Mouse (Mus musculus): ENCODE measurements at regions not wholly inside any gene's neighbourhood (a gene's known extent, or its start where the extent isn't known, plus 50 kb on each side); places are given as distances from the start of the nearest gene placed in this dataset.

GRCm38 (mm10) chr4:70160525-70161224 is 249.6 kb downstream of the Cdk5rap2 start:
- no peak for DNase-seq (ENCODE audit: low spot score in 2 of 2)

GRCm38 (mm10) chr4:70160062-70160461 is 250.2 kb downstream of the Cdk5rap2 start:
- DNase-seq (ENCODE audit: low spot score in 2 of 2): no peak

- no peak for DNase-seq (ENCODE audit: low spot score in 2 of 2)
These were observed 257.1 kb downstream of the Cdk5rap2 start for GRCm38 (mm10) chr4:70153179-70153578.

DNA sequence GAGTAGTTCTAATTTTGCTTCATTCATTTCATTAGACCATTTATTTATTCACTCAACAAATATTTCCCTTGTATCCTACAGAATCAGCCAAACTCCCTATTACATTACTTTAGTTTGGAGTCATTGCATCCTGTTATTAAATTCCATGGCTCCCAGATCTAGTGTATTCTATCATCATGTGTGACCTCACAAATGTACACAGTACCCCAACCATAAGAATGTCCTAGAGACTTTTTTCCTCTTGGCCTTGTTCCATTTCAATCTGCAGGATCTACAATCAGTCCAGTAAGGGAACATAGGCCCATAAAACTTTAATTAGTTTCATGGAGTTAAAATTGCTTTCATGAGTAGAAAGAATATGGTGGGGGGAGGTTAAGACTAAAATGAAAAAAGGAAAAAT is 301.2 kb downstream of the Cdk5rap2 start:
- DNase-seq (ENCODE audit: low spot score in 2 of 2): no peak

DNA sequence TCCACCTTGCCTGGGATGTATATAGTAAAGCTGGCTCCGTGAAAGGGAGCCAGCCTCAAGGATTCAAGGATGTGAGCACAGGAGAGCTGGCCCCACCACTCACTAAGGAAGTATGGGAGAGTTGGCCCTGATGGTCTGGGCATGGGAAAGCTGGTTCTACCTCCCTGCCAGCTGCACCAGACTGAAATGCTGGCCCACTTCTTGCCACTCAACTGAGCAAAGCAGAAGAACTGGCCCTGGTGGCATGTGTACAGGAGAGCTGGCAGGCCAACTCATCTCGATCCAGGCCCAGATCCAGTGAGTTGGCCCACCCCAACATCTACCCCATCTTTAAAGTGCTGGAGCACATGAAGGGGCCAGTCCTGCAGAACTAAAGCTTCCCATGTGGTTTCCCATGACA is 304.5 kb downstream of the Cdk5rap2 start:
- DNase-seq (ENCODE audit: low spot score in 2 of 2): no peak

DNA sequence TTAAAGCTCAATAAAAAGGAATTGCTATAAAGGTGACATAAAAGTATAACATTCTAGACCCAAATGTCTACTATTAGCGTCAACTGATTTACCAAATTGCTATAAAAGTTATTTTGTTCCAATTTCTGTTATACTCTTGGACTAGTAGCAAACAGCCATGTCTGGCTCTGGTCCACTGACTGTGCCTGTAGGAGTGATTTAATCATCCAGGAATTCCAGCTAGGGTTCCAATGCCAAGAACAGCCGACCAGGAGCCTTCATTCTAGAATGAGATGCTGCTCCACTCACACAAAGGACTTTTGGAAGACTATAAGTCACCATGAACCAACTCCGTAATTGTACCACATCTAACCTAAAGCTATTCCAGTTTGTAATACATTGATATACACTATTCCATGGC is 312.9 kb downstream of the Cdk5rap2 start:
- DNase-seq (ENCODE audit: low spot score in 2 of 2): no peak

GRCm38 (mm10) chr4:70078206-70078605 is 332.0 kb downstream of the Cdk5rap2 start:
- DNase-seq (ENCODE audit: low spot score in 2 of 2): no peak

- DNase-seq (ENCODE audit: low spot score in 2 of 2): no peak
These were observed 347.7 kb downstream of the Cdk5rap2 start for GRCm38 (mm10) chr4:70062516-70062915.

DNA sequence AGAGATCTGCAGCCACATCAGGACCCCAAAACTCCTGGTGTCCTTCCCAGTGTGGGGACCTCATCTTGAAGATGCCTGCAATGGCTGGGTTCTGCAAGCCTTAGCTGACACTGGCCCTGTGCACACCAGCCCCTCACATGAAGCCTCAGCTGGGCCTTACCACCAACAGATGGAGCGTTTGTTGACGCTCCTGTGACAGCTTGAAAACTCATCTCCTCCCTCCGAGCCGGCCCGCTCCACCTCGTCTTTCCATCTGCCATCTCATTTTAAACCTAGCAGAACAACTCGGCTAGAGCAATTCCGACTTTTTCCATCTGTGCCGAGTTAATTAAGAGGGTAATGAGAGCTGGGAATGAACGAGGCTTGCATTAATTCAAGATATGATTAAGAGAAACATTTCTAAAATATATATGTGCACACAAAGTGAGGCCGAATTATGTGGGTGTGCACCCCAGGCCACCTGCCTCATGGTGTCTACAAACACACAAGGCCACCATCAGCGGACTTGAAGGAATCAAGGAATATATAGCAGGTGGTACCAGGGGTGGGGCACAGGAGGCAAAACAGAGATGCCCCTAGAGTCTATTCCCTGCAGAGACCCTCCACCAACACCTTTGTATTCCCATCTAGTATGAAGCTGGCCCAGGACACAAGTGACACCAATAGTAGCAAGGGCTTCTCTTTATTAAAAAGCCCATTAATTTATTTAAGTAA is 351.3 kb downstream of the Cdk5rap2 start:
- DNase-seq (ENCODE audit: low spot score in 2 of 2): peak in 1 of 2 experiments; percentile 32

- no peak for DNase-seq (ENCODE audit: low spot score in 2 of 2)
These were observed 357.1 kb downstream of the Cdk5rap2 start for GRCm38 (mm10) chr4:70053136-70053535.

DNA sequence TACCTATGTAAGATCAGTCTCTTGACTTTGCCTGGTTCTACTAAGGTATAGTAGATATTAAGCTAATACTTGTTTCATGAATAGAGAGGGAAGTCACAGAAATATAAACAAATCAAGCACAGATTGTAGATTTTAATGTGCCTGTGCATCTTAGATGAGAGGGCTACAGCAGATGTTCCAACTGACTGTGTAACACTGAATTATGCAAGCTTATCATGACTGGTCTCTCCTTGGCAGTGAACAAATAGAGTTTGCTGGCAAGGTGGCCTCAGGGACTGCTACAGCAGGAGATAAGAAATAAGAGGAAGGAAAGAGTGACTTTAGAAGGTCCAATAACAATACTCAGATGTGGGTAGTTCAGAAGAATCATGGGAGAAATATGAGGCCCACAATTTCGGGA is 372.0 kb downstream of the Cdk5rap2 start:
- no peak for DNase-seq (ENCODE audit: low spot score in 2 of 2)

DNA sequence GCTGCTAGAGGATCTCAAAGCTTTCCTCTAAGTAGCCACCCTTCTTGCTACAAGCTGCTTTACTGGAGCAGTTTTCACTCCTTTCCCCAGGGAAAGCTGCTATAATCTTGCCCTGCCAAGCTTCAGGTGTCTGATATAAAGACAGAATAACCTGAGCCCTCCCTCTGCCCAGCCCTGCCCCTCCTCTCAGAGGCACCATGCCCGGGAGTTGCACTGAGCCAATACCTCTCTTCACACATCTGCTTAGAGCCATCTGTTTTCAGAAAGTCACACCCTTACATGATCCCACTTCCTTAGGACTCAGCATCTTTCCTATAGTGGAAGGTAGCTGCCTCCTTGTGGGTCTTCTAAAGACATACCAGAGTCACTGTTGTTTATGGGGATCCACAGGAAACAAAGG is 374.3 kb downstream of the Cdk5rap2 start:
- DNase-seq (ENCODE audit: low spot score in 2 of 2): no peak

- no peak for DNase-seq (ENCODE audit: low spot score in 2 of 2)
These were observed 377.7 kb downstream of the Cdk5rap2 start for GRCm38 (mm10) chr4:70032497-70032896.

DNA sequence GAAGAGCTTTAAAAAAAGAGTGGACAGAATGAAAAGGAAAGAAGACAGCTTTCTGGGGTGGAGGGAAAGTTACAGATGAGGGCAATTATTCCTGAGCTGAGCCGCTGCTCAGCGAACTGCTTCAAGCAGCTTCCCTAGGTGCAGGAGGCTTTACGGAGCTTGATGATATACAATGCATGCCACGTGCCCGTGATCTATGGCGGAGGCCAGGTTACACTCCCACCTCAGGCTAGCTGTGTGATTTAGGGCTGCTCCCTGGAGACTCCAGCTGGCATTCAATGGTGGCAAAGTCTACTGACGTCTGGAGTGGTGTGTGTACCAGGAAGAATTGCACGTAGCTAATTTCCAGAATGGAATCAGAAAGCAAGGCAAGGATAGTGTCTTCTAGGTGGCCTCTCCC is 383.4 kb downstream of the Cdk5rap2 start:
- no peak for DNase-seq (ENCODE audit: low spot score in 2 of 2)

DNA sequence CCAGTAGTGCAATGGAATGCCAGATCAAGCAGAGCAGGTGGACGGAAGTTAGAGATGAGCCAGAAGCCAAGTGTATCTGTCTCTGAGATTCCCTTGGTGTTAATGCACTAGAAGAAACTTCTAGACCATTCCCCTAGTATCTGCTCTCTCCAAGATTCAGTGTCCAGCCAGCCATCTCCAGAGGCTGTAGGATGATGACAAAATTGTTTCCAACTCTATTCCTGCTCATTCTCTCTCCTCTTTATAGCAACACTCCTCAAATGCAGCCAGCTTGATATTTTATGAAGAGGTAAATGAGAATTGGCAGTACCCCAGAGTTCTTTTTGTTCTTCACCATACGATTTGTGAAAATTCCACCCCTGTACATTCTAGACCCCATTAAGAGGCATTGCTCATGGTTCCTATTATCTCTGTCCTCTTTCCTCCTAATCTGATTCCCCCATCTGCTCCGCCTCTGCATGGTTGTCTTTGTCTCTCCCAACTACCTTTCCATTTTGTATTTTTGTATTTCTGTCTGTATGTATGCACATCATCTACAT is 385.3 kb downstream of the Cdk5rap2 start:
- no peak for DNase-seq (ENCODE audit: low spot score in 2 of 2)

DNA sequence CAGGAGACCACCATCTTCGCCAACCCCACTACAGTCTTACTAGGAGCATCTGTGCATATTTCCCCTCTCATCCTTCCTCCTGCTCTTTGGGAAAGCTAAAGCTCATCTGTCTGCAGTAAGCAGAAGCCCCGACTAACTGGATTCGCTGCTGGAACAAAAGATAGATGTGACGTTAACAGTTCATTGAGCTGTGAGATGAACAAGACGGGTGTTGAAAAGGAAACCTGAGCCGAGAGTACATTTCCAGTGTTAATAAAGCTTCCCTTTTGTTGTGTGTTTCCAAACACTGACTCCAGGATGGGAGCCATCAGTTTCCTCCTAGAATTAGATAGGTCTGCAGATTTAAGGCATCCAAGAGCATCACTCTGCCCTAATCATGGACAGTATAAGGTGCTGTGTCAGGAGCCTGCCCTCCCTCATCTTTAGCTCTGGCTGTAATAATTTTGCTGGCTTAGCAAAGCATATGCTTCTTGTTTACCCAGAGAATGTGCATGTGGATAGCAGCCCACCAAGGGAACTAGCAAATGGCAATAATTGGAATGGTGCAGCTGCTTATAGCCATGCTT is 389.3 kb downstream of the Cdk5rap2 start:
- DNase-seq (ENCODE audit: low spot score in 2 of 2): no peak

GRCm38 (mm10) chr4:70012220-70012580 is 398.0 kb downstream of the Cdk5rap2 start:
- DNase-seq (ENCODE audit: low spot score in 2 of 2): no peak

GRCm38 (mm10) chr4:70011491-70012219 is 398.6 kb downstream of the Cdk5rap2 start:
- no peak for DNase-seq (ENCODE audit: low spot score in 2 of 2)

- DNase-seq (ENCODE audit: low spot score in 2 of 2): no peak
These were observed 399.8 kb downstream of the Cdk5rap2 start for GRCm38 (mm10) chr4:70010466-70010865.

GRCm38 (mm10) chr4:70004966-70005365 is 405.3 kb downstream of the Cdk5rap2 start:
- DNase-seq (ENCODE audit: low spot score in 2 of 2): no peak

DNA sequence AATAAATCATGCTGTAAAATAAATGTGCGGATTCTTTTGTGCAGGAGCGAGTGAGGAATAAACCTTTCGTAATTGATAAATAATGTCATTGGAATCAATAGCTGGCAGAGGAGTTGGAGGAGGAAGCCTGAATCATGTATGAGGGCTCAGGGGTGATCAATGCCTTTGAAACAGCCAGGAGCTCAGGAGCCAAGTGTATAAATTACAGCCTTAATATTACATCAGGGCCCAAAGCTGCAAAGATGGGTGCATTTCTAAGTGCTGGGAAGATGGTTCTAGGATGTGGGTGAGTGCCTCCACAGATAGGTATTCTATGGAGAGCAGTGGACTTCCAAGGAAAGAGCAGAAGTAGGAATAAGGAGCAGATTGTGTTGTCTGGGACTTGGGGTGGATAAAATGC is 417.0 kb downstream of the Cdk5rap2 start:
- DNase-seq (ENCODE audit: low spot score in 2 of 2): no peak

DNA sequence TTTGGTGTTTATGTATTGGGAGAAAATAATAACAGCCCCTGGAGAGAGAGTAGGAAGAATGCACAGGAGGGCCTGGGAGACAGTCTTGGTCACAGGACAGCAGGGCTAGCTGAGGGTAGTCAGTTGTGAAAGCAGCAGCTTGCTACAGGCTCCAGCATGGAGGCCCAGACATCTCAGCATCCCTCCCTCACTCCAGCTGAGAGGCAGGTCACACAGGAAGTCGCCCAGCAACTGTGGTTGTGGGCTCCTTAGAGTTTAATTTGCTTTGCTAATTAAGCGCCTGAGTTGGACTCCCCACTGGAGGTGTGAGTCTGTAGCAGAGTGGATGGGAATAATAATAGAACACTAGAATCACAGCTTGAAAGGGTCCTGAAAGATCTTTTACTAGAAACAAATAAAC is 436.0 kb downstream of the Cdk5rap2 start:
- DNase-seq (ENCODE audit: low spot score in 2 of 2): no peak

All from cerebellum, postnatal 4 days (tissue).